Mouse (Mus musculus): ENCODE data around the gene Trpm8.

Trpm8 gene

GRCm38 (mm10) chr1:88302057-88302740, 24.7 kb downstream of the Trpm8 start:
- DNase-seq (ENCODE audit: low spot score) = no peak

GRCm38 (mm10) chr1:88303762-88304161, 26.3 kb downstream of the Trpm8 start:
- no peak for DNase-seq (ENCODE audit: low spot score)

GRCm38 (mm10) chr1:88304261-88304985, 27.0 kb downstream of the Trpm8 start:
- no peak for DNase-seq (ENCODE audit: low spot score)

DNA sequence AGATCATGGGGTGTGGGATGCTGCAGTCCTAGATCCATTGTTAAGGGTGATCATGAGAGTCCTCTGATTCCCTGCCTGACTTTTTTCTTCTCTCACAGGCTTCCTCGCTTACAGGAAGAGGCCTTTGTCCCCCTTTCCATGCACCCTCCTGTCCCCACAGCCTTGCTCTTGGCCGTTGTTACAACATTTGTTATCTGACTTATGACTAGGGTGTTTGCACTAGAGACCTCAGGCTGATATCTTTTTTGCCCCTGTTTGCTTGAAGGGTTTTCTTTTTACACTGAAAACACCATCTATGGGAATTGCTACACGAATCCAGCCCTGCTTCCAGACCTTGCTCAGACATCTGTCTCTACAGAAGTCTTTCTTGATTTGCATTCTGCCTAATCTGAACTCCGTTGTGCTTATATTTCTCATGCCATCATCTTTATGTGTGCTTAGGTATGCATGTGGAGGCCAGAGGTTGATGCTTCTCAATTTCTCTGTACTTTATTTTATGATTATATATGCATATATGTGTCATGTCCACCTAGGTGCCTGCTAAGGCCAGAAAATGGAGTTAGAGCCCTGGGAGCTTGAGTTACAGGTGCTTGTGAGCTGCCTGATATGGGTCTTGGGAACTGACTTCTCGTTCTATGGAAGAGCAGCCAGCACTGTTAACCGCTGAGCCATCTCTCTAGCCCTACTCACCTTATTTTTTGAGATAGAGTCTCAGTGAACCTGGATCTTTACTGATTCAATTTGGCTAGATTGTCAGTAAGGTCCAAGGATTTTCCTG, 27.7 kb downstream of the Trpm8 start:
- no peak for DNase-seq (ENCODE audit: low spot score)

DNA sequence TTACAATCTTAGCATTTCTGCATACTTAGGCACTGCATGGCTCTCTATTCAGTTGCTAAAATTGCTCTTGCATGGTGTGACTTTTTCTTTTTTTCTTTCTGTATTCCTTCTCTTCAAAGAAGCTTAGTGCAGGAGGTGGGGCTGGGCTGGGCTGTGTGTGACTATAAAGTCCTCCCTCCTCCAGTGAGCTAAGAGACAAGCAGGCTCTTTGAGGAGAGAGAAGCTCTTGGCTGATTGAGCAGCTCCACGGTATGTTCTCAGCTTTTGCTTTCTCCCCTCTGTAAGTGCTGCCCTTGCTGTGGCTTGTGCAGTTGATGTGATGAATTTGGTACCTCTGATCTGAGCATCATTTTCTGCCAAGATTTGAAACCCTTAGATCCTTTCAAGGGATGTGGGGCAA, 29.1 kb downstream of the Trpm8 start:
- DNase-seq (ENCODE audit: low spot score) = no peak

- DNase-seq (ENCODE audit: low spot score) = no peak
Measured at GRCm38 (mm10) chr1:88307180-88307579, 29.7 kb downstream of the Trpm8 start.

DNA sequence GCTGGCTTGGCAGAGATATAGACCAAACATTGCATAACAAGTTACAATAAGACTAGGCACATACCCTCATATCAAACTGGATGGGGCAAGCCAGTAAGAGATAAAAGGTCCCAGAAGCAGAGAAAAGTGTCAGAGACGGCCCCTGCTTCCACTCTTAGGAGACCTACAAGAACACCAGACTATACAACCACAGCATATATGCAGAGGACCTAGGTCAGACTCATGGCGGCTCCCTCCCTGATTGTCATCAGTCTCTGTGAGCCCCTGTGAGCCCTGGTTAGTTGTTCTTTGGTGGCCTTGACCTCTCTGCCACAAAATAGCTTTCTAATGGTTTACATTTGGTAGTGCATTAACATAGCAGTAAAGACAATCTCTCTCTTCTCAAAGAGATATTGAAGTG, 31.6 kb downstream of the Trpm8 start:
- no peak for DNase-seq (ENCODE audit: low spot score)

DNA sequence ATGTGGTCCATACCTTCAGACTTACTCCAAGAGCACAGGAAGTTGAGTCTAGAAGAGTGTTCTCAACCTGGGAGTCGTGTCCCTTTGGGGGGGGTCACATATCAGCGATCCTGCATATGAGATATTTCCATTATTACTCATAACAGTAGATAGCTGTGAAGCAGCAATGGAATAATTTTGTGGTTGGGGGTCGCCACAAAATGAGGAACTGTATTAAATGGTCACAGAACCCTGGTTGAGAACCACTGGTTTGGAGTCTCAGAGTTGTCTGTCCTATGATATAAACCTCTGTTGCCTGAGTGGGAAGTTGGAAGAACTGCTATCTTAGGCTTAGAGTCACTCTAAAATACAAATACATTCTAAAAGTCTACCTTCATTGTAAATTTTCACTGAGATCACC, 32.4 kb downstream of the Trpm8 start:
- DNase-seq (ENCODE audit: low spot score) = no peak

DNA sequence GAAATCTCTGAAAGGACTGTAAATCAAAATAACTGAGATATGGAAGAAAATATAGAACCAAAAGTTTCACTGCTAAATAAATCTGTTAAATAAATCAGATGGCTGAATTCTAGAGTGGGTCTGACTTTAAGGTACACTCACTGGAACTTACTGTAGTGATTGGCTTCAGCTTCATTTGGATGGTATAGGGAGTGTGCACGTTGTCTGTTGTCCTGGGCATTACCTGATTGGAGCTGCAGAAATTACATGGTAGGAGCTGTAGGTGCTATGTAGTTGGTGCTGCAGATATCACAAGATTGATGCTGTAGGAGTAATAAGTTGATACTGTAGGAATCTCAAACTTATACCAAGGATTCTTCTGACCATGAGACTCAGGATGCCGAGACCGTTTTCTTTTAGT, 32.9 kb downstream of the Trpm8 start:
- DNase-seq (ENCODE audit: low spot score) = no peak

DNA sequence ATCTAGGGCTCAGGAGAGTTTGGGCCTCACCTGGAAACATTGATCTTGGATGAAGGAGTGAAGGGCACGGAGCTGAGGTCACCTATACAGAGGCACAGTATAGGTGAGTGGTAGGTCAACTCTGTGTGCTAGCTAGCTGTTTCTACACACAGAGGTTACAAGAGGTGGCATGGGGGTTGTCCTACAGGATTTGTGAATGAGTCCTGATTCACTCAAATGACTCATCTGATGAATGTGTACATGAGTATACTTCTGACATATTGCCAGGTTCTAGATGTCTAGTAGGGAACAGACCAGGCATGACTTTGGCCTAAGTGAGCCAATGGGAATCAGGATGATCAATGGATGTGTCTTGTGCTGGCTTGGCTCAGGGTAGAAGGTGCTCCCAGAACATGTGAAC, 39.8 kb downstream of the Trpm8 start:
- no peak for DNase-seq (ENCODE audit: low spot score)

DNA sequence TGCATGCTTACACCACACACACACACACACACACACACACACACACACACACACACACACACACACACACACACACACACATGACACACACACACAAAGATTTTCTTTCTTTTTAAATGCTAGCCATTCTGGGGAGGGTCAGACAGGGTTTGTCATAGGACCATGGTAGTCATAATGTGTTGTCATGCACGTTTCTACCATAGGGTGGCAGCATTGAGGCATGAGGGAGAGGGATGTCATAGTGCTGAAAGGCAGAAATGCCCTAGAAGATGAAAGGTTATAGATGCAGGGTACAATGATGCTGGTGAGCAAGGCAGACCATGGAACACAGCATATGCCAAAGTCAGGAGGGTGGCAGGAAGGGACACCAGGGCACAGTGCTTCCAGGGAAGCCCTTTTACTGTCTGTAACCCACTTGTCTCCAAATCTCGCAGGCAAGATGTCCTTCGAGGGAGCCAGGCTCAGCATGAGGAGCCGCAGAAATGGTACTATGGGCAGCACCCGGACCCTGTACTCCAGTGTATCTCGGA, 41.1 kb downstream of the Trpm8 start:
- DNase-seq (ENCODE audit: low spot score) = peak; percentile 83

DNA sequence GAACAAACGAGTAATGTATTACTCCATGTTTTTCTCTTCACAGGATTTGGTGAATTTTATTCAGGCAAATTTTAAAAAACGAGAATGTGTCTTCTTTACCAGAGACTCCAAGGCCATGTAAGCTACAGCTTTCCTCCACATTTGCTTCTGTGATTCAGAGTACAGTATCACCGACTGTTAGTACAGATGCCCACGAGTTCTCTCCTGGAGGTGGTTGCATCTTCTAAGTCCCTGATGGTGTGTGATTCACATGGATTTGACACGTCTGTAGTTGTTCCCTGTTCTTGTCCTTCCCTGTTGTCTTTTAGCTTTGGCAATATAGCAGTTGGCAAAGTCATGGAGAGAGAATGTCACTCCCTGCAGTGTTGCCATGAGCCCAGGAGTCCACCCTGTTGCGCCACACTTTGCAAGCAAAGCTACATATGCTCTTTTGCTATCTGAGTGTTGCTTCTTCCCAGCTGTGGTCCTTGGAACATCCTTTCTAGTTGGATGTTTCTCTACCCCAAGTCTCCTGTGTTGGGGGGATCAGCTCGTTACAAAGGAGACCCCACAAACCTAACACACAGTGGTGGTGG, 43.4 kb downstream of the Trpm8 start:
- no peak for DNase-seq (ENCODE audit: low spot score)

- no peak for DNase-seq (ENCODE audit: low spot score)
Measured at GRCm38 (mm10) chr1:88322146-88322545, 44.7 kb downstream of the Trpm8 start.

- no peak for DNase-seq (ENCODE audit: low spot score)
Measured at GRCm38 (mm10) chr1:88323101-88323500, 45.6 kb downstream of the Trpm8 start.

- no peak for DNase-seq (ENCODE audit: low spot score)
Measured at GRCm38 (mm10) chr1:88339481-88339880, 62.0 kb downstream of the Trpm8 start.

DNA sequence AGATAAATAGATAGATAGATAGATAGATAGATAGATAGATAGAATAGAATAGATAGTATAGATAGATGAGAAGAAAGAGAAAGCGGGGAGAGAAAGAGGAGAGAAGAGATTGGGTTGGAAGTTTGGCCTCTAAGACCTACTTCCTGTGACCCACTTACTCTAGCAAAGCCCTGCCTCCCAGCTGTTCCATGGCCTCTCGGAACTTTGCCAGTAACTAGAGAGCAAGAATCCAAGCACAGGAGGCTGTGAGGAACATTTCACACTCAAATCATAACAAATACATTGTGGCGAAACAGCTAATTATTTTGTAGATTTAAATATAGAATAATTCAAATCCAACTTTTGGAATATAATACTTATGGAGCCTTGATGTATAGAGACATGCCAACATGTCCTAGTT, 65.2 kb downstream of the Trpm8 start:
- no peak for DNase-seq (ENCODE audit: low spot score)

- peak; percentile 21 for DNase-seq (ENCODE audit: low spot score)
Measured at GRCm38 (mm10) chr1:88345580-88345979, 68.1 kb downstream of the Trpm8 start.

DNA sequence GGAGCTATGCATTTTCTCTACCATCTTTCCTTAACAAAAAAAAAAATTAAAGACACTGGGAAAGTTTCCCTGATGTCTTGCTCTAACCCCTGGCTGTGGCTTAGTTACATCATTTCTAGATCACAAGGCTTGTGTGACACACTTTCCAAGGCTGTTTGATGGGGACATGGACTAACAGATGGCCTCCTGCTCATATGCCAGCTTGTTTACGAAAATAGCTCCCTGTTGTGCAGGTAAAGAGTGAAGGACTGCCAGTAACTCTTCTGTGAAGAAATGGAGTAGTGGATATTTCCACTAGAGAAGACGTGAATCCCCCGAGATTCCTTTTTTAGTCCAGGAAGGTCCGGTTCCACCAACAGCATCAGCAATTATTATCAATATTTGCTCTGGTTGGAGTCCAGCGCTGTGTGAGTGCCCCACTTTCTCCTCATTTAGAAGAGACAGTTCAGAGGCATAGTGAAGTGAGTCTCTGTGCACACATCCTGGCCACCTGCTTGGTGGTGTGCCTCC, 71.1 kb downstream of the Trpm8 start:
- DNase-seq (ENCODE audit: low spot score) = no peak

- DNase-seq (ENCODE audit: low spot score) = no peak
Measured at GRCm38 (mm10) chr1:88350761-88351160, 73.3 kb downstream of the Trpm8 start.

GRCm38 (mm10) chr1:88355025-88355424, 77.6 kb downstream of the Trpm8 start:
- DNase-seq (ENCODE audit: low spot score) = no peak

- no peak for DNase-seq (ENCODE audit: low spot score)
Measured at GRCm38 (mm10) chr1:88355681-88356080, 78.2 kb downstream of the Trpm8 start.

DNA sequence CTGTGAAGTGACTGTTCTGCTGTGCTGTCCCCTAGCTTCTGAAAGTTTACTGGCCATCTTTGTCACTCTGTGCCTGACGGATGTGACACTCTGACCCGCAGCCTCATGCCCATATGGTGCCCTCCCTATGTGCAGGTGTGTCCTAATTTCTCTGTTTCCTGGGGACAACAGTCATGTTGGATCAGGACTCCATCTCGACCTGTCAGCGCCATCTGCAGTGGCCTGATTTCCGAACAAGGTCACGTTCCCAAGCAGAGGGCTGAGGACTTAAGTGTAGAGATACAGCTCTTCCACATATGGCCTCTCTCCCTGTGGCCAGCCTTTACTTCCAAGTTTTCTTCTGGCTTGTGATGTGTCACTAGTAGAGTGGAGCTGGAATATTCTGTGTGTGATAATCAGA, 79.2 kb downstream of the Trpm8 start:
- DNase-seq (ENCODE audit: low spot score) = no peak

All from retina, embryonic 14.5 days (tissue).